Mouse (Mus musculus): ENCODE data around the gene Klk6.

DNA sequence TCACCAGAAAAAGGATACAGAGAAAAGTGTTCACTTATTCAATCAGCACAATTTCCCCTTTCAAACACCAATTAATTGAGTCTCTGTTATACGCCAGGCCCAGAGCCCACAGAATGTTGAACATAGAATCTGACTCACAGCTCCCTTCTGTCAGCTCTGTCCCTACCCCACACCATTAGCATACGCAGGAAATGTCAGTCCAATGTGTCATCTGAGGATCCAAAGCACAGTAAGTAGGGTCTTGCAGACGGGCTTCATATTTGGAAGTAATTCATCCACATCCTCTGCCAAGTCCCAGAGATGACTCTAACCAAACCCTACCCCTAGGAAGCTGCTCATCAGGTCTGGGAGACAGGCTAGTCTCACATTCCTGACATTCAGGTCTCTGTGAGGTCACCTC is 36.2 kb upstream of the Klk6 start:
- TF ChIP-seq CTCF (IDR thresholded peaks at IDR 0.05; ENCODE audit: low read depth, low read length) (no peak), POLR2A (IDR thresholded peaks at IDR 0.05; ENCODE audit: extremely low read depth, insufficient read depth, low read length) (no peak)
